Mouse (Mus musculus): ENCODE measurements around the gene Anapc4. TPM values are rescaled to one million over a fixed set of nuclear protein-coding genes. Genes with fewer than 3 reads are reported as not detected.

The Anapc4 gene
- 45.2 TPM for polyA plus RNA-seq (2014; fragmentation: Illumina TruSeq; extraction: RNeasy Lipid Tissue Mini Kit (QIAGEN cat#74804); ENCODE audit: insufficient read depth, low read depth, low replicate concordance)

DNA sequence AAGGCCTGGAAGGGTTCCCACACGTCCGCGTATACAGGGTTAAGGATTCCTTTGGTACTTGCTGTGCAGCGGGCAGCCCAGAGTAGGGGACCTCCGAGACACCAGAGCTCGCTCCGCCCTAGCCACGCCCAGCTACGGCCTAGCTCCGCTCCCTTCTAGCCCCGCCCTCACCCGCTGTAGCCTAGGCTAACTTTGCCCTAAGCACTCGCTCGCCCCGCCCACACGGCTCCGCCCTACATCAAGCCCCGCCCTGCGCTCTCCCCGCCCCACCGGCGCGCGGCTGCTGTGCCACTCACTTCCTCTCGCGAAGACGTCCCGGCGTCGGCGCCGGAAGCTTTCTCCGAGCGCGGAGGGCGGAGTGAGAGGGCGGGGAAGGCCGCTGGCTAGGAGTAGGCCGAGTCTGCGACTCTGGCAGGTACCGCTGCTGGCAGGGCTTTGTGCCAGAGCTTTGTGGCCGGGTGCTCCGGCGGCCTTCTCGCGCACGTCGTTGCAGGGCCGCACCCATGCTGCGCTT, at the start of gene Anapc4:
TSS of gene Anapc4 (plus strand) at position 252 of the 514 bp plus-strand sequence.

Other genes starting within 250 kb of the Anapc4 start
- gene Sepsecs, start 164.3 kb upstream of the Anapc4 start, polyA plus RNA-seq (2014; fragmentation: Illumina TruSeq; extraction: RNeasy Lipid Tissue Mini Kit (QIAGEN cat#74804); ENCODE audit: insufficient read depth, low read depth, low replicate concordance) = 6.7 TPM
- gene Pi4k2b, start 92.4 kb upstream of the Anapc4 start, polyA plus RNA-seq (2014; fragmentation: Illumina TruSeq; extraction: RNeasy Lipid Tissue Mini Kit (QIAGEN cat#74804); ENCODE audit: insufficient read depth, low read depth, low replicate concordance) = 39.0 TPM
- 3.5 TPM for gene Zcchc4, start 58.6 kb upstream of the Anapc4 start, polyA plus RNA-seq (2014; fragmentation: Illumina TruSeq; extraction: RNeasy Lipid Tissue Mini Kit (QIAGEN cat#74804); ENCODE audit: insufficient read depth, low read depth, low replicate concordance)
- 453 TPM for gene Slc34a2, start 204.1 kb downstream of the Anapc4 start, polyA plus RNA-seq (2014; fragmentation: Illumina TruSeq; extraction: RNeasy Lipid Tissue Mini Kit (QIAGEN cat#74804); ENCODE audit: insufficient read depth, low read depth, low replicate concordance)

Data from lung, adult 10 weeks (tissue).